Mouse (Mus musculus): ENCODE measurements around the gene Eno2. TPM values are rescaled to one million over a fixed set of nuclear protein-coding genes. Genes with fewer than 3 reads are reported as not detected.

The Eno2 gene
- polyA plus RNA-seq, 1 experiment from 2014 or later: 4.6 TPM

DNA sequence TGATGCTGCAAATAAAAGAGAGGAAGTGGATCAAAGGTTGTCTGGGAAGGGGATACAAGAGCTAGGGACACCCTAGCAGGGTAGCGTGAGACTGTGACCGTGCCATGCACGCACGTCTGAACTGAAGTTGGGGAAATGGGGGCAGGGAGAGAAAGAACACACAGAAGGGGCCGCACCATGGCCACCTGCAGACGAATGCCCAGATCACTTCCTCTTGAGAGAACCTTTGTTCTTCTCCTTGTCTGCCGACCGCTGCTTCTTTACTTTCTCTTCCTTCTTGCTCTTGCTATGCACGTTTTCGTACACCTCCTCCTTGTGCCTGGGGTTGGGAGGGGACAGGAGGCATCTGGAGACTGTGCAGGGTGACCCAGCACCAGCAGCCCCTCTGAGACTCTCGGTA lies 48.6 kb downstream of the Eno2 start:
- Histone ChIP-seq H3K4me1 (peaks cover 12% of the 10 kb centered on the region), H3K4me3 (no peak overlapping the region), H3K9me3 (replicated peaks) (no peaks in the 10 kb centered on the region), H3K27ac (replicated peaks) (no peak overlapping the region; the same call in 1 of the 2 replicates), H3K27me3 (ENCODE audit: low read depth, poor library complexity, severe bottlenecking) (no peaks in the 10 kb centered on the region), H3K36me3 (peaks cover 25% of the 10 kb centered on the region)
- 74% methylated on average over 11 of the region's 11 CpGs for WGBS
- no peak for DNase-seq (ENCODE audit: low spot score)

DNA sequence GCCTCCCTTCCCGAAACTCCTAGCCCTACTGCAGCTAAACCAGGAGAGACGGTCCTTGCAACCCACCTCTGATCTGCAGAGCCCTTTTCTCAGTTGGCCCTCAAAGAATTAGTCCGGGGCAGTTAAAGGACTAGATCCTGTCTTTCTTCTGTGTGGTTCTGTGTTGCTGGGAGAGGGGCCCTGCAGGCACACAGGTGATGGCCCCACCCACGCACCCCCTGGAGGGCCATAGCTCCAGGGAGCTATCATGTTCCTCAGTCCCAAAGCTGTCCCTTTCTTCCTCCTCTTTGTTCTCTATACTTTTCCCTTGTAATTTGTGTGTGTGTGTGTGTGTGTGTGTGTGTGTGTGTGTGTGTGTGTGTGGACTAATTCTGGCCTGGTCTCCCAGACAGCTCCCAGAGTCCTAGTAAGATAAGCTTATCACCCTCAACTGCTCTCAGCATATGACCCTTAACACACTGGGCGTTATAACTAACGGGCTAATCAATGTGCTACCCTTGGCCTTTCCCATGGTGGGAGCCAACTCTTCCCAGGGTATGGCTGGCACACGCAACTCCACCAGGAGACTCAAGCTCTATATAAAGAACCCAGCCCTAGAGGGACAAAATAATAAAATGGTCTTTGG lies 50.0 kb downstream of the Eno2 start:
- Histone ChIP-seq H3K27ac (replicated peaks) (peak overlapping the region; percentile 50; the same call in 1 of the 2 replicates), H3K27me3 (ENCODE audit: low read depth, poor library complexity, severe bottlenecking) (no peaks in the 10 kb centered on the region), H3K4me1 (peaks cover 17% of the 10 kb centered on the region), H3K4me3 (no peak overlapping the region), H3K9me3 (replicated peaks) (no peaks in the 10 kb centered on the region), H3K36me3 (peaks cover 39% of the 10 kb centered on the region)
- no peak for DNase-seq (ENCODE audit: low spot score)
- WGBS: 76% methylated on average over 7 of the region's 7 CpGs

DNA sequence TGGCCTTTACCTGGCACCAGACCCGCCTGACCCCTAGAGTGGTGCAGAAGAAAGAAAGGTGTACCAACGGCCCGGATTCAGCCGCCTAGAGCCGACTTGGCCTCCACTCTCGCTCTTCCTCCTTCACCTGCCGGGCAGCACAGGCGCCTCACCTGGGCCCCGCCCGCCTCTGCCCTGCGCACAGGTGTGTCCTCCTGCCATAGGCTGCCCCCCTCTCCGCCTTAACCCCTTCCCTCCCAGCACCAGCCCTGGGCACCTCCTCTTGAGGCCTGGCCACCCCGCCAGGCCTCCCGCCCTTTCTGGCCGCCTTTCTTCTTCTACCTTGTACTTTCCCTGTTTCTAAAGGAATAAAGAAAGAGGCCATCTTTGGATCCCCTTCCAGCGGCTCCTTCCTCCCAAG lies 50.8 kb downstream of the Eno2 start:
- Histone ChIP-seq H3K27ac (replicated peaks) (peak overlapping the region; percentile 50; the same call in 1 of the 2 replicates), H3K4me3 (peak overlapping the region; percentile 3; the same call in 1 of the 2 replicates)
- 62% methylated on average over 16 of the region's 16 CpGs for WGBS

DNA sequence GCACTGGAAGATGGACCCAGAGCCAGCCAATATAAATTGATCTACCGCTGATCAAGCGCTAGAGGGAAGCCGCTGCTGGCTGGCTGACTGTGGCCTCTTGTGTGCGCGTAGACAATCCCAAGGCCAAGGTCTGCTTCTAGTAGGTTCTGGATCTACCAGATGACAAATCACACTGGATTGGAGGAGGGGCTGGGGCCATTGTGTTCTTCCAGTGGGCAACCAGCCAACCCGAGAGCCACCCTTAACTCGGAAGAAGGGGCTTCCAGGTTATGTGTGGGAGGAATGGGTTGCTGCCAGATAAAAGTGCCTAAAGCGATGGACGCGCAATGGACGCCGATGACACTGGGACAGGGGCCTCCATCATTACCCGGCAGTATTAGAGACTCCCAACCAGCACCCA lies 51.5 kb downstream of the Eno2 start:
- no peak for DNase-seq (ENCODE audit: low spot score)
- Histone ChIP-seq H3K4me1 (peaks cover 31% of the 10 kb centered on the region), H3K36me3 (peaks cover 50% of the 10 kb centered on the region), H3K9me3 (replicated peaks) (no peaks in the 10 kb centered on the region), H3K4me3 (no peak overlapping the region), H3K27me3 (ENCODE audit: low read depth, poor library complexity, severe bottlenecking) (no peaks in the 10 kb centered on the region), H3K27ac (replicated peaks) (no peak overlapping the region)
- WGBS: 81% methylated on average over 13 of the region's 13 CpGs

More for the DNA sequence above, 50.8 kb downstream of the Eno2 start:
- DNase-seq (ENCODE audit: low spot score): no peak
- Histone ChIP-seq H3K9me3 (replicated peaks) (no peaks in the 10 kb centered on the region), H3K4me1 (peaks cover 24% of the 10 kb centered on the region), H3K27me3 (ENCODE audit: low read depth, poor library complexity, severe bottlenecking) (no peaks in the 10 kb centered on the region), H3K36me3 (peaks cover 47% of the 10 kb centered on the region)

DNA sequence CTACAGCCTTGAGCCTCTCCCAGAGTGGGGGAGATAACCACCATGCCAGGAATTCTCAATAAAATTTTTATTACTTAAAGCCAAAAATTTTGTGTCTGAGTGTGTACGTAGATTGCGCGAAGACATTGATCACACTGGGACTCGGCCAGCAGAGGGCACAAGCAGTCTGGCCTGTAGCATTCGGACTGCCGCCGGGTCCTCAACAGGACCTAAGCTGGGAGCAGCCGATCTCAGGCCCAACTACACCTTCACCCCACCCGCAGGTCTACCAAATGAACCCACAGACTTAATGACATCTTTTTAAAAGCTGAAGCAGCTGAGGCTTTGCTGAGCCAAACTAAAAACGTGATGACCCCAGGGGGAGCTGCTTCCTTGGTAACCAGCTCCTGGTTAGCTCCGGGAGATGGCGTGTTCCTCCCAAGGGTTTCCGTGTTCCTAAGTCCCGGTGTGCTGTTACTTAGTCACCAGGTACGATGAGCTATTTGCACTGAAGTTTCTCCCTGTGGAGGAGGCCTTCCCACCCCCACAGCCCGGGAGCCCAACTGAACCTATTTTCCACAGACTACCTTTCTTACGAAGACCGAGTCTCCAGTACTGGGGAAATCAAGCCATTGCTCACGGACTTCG lies 52.5 kb downstream of the Eno2 start:
- Histone ChIP-seq H3K9me3 (replicated peaks) (no peaks in the 10 kb centered on the region), H3K36me3 (peaks cover 50% of the 10 kb centered on the region), H3K4me1 (peaks cover 35% of the 10 kb centered on the region), H3K27me3 (ENCODE audit: low read depth, poor library complexity, severe bottlenecking) (no peaks in the 10 kb centered on the region), H3K27ac (replicated peaks) (no peak overlapping the region), H3K4me3 (no peak overlapping the region)
- 77% methylated on average over 20 of the region's 20 CpGs for WGBS
- peak; percentile 62 for DNase-seq (ENCODE audit: low spot score)

DNA sequence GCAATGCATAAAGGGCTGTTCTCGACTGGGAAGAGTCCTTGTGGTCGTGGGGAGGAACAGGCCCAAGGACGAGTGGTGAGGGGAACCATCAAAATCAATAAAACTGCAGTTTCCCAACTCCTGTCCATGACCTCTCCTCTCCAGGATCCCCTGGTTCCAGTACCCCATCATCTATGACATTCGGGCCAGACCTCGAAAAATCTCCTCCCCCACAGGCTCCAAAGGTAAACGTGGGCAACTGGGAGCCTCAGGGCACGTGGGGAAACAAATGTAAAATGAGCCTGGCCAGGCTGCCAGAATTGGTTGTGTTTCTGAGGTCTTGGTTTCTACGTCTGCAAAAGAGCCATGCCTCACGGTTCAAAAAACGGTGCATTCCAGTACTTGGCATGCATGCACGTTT lies 56.6 kb downstream of the Eno2 start:
- Histone ChIP-seq H3K27me3 (ENCODE audit: low read depth, poor library complexity, severe bottlenecking) (no peaks in the 10 kb centered on the region), H3K27ac (replicated peaks) (peak overlapping the region; percentile 92), H3K4me1 (peaks cover 44% of the 10 kb centered on the region), H3K4me3 (peak overlapping the region; percentile 92), H3K9me3 (replicated peaks) (no peaks in the 10 kb centered on the region), H3K36me3 (peaks cover 74% of the 10 kb centered on the region)
- 28% methylated on average over 11 of the region's 11 CpGs for WGBS
- DNase-seq (ENCODE audit: low spot score): no peak

DNA sequence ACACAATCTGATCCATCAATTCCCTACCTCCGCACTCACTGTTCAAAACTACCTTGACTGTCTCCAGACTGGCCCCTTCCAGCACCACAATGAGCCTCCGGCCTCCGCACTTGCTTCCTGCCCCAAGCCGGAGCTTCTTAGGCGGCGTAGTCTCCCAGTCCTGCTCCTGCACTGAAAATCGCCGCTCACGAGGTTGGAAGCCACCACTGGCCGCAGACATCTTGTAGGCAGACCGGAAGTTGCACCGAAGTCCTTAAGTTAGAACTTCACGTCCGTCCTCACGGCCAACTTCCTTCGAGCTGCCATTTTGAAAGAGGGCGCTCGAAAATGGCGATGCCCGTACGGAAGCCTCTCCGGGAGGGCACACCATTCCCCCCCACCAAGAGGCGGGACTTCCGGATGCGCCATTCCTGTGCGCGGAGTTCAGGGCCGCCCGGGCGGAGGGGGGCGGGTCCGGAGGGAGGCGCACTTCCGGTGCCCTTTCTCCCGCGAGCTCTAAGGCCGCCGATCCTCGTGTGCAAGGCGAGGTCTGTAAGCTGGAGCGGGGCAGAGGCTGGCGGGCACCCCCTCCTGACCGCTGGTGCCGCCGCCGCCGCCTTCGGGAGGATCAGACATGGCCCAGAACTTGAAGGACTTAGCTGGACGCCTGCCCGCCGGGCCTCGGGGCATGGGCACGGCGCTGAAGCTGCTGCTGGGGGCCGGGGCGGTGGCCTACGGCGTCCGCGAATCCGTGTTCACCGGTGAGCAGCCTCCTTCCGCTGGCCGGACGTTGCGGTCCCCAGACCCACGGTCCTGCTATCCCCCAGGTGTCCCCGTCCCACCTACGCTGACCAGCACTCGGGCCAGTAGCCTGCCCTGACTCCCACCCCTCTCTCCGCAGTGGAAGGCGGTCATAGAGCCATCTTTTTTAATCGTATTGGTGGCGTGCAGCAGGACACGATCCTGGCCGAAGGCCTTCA lies 57.4 kb downstream of the Eno2 start, which contains the start of the genes Emg1 and Phb2:
Emg1 (minus strand) TSS at position 355 of the 959 bp plus-strand sequence.
Phb2 (plus strand) TSS at position 513 of the 959 bp plus-strand sequence.
- Histone ChIP-seq H3K27ac (replicated peaks) (peak within 1 kb of the TSS; percentile 92), H3K27me3 (ENCODE audit: low read depth, poor library complexity, severe bottlenecking) (no peaks in the 10 kb centered on the region), H3K36me3 (peaks cover 74% of the 10 kb centered on the region), H3K4me1 (peaks cover 44% of the 10 kb centered on the region), H3K4me3 (peak within 1 kb of the TSS; percentile 92), H3K9me3 (replicated peaks) (no peaks in the 10 kb centered on the region)
- under 1% methylated on average over 76 of the region's 76 CpGs for whole genome bisulfite sequencing
- peak; percentile 99 for DNase-seq (ENCODE audit: low spot score)

MicroRNAs encoded within 50 kb of the gene (microRNA counts, 519-probe panel; counts per million panel counts)
- microRNA mmu-miR-141 (not detected), microRNA mmu-miR-200c (4,291 counts per million, percentile 21 among the panel's probes with 10 or more counts)

Small RNA genes within 50 kb of the gene (microRNA-seq; reads per million reads assigned to microRNA genes)
- gene Mir141 (91.6 reads per million, percentile 49 among the genes with 10 or more reads in this experiment), gene Mir200c (600 reads per million, percentile 70 among the genes with 10 or more reads in this experiment)

Other genes with a start within 250 kb of the Eno2 start
- gene C1s1, start 227.3 kb downstream of the Eno2 start, polyA plus RNA-seq (2016; fragmentation: Nextera tagmentation; extraction: Ambion mirVana): 0.17 and 0.37 TPM in 2 replicates
- gene C1rb, start 199.4 kb downstream of the Eno2 start, polyA plus RNA-seq (2016; fragmentation: Nextera tagmentation; extraction: Ambion mirVana): not detected in 2 replicates
- gene C1s2, start 133.6 kb downstream of the Eno2 start, polyA plus RNA-seq (2016; fragmentation: Nextera tagmentation; extraction: Ambion mirVana): 0.11 TPM in 1 of 2 replicates, not detected in the other
- gene Lpcat3, start 106.6 kb downstream of the Eno2 start, polyA plus RNA-seq (2016; fragmentation: Nextera tagmentation; extraction: Ambion mirVana): 35.8 and 38.7 TPM in 2 replicates
- 217 and 243 TPM in 2 replicates for gene Emg1, start 57.5 kb downstream of the Eno2 start, polyA plus RNA-seq (2016; fragmentation: Nextera tagmentation; extraction: Ambion mirVana)
- gene Phb2, start 57.3 kb downstream of the Eno2 start, polyA plus RNA-seq (2016; fragmentation: Nextera tagmentation; extraction: Ambion mirVana): 401 and 471 TPM in 2 replicates
- 6.1 and 7.2 TPM in 2 replicates for gene Ptpn6, start 31.0 kb downstream of the Eno2 start, polyA plus RNA-seq (2016; fragmentation: Nextera tagmentation; extraction: Ambion mirVana)
- 445 and 490 TPM in 2 replicates for gene Grcc10, start 28.3 kb downstream of the Eno2 start, polyA plus RNA-seq (2016; fragmentation: Nextera tagmentation; extraction: Ambion mirVana)
- not detected in 2 replicates for gene Gm45234, start 13.7 kb downstream of the Eno2 start, polyA plus RNA-seq (2016; fragmentation: Nextera tagmentation; extraction: Ambion mirVana)
- gene Atn1, start 13.1 kb downstream of the Eno2 start, polyA plus RNA-seq (2016; fragmentation: Nextera tagmentation; extraction: Ambion mirVana): 10.2 and 10.5 TPM in 2 replicates
- 1.3 and 1.4 TPM in 2 replicates for gene Lrrc23, start 10.1 kb upstream of the Eno2 start, polyA plus RNA-seq (2016; fragmentation: Nextera tagmentation; extraction: Ambion mirVana)
- gene Spsb2, start 39.0 kb upstream of the Eno2 start, polyA plus RNA-seq (2016; fragmentation: Nextera tagmentation; extraction: Ambion mirVana): 8.8 and 10.0 TPM in 2 replicates
- 786 and 953 TPM in 2 replicates for gene Tpi1, start 44.6 kb upstream of the Eno2 start, polyA plus RNA-seq (2016; fragmentation: Nextera tagmentation; extraction: Ambion mirVana)
- gene Usp5, start 59.8 kb upstream of the Eno2 start, polyA plus RNA-seq (2016; fragmentation: Nextera tagmentation; extraction: Ambion mirVana): 212 and 228 TPM in 2 replicates
- gene Cdca3, start 59.9 kb upstream of the Eno2 start, polyA plus RNA-seq (2016; fragmentation: Nextera tagmentation; extraction: Ambion mirVana): 258 and 273 TPM in 2 replicates
- 0.89 and 3.4 TPM in 2 replicates for gene Gnb3, start 70.6 kb upstream of the Eno2 start, polyA plus RNA-seq (2016; fragmentation: Nextera tagmentation; extraction: Ambion mirVana)
- 8.3 and 9.9 TPM in 2 replicates for gene P3h3, start 88.1 kb upstream of the Eno2 start, polyA plus RNA-seq (2016; fragmentation: Nextera tagmentation; extraction: Ambion mirVana)
- gene Gpr162, start 94.3 kb upstream of the Eno2 start, polyA plus RNA-seq (2016; fragmentation: Nextera tagmentation; extraction: Ambion mirVana): 2.8 and 3.6 TPM in 2 replicates
- 0.05 TPM in 1 of 2 replicates, not detected in the other for gene Cd4, start 118.5 kb upstream of the Eno2 start, polyA plus RNA-seq (2016; fragmentation: Nextera tagmentation; extraction: Ambion mirVana)
- gene Lag3, start 142.0 kb upstream of the Eno2 start, polyA plus RNA-seq (2016; fragmentation: Nextera tagmentation; extraction: Ambion mirVana): 1.0 and 1.5 TPM in 2 replicates
- 261 and 296 TPM in 2 replicates for gene Ptms, start 150.4 kb upstream of the Eno2 start, polyA plus RNA-seq (2016; fragmentation: Nextera tagmentation; extraction: Ambion mirVana)
- gene Mlf2, start 161.7 kb upstream of the Eno2 start, polyA plus RNA-seq (2016; fragmentation: Nextera tagmentation; extraction: Ambion mirVana): 428 and 435 TPM in 2 replicates
- 140 and 142 TPM in 2 replicates for gene Cops7a, start 195.9 kb upstream of the Eno2 start, polyA plus RNA-seq (2016; fragmentation: Nextera tagmentation; extraction: Ambion mirVana)
- gene Pianp, start 227.0 kb upstream of the Eno2 start, polyA plus RNA-seq (2016; fragmentation: Nextera tagmentation; extraction: Ambion mirVana): 0.81 and 2.1 TPM in 2 replicates
- 9.3 and 9.5 TPM in 2 replicates for gene Zfp384, start 239.5 kb upstream of the Eno2 start, polyA plus RNA-seq (2016; fragmentation: Nextera tagmentation; extraction: Ambion mirVana)